Mouse (Mus musculus) midbrain, embryonic 14.5 days (tissue): Measurements from ENCODE around the gene Crk. TPM values are rescaled to one million over a fixed set of nuclear protein-coding genes. Genes with fewer than 3 reads are reported as not detected.

Experiments used
- ATAC-seq: fragments of 200-750 bp; cut with Nextera tagmentation; 2 replicates; pipeline ENCODE4 v1.8.0; 2017; ENCODE audit warnings: moderate number of reproducible peaks, moderate library complexity; ENCODE audit not compliant: low FRiP score, low TSS enrichment
- DNase-seq: peaks from one replicate; pipeline ENCODE4 v3.0.0-alpha.2; 2015
- H3K27ac ChIP-seq: fragments of 300-500 bp; sonication (generic); replicated peaks from 2 replicates; pipeline ENCODE4 v1.5.1; 2014; ENCODE audit warnings: mild to moderate bottlenecking, low read depth, low read length, moderate library complexity
- H3K27me3 ChIP-seq: fragments of 300-500 bp; sonication (generic); 2 replicates; pipeline ENCODE4 v1.6.1; 2014; ENCODE audit warnings: low read length, control low read depth, mixed read lengths; ENCODE audit not compliant: control insufficient read depth, insufficient read depth
- H3K36me3 ChIP-seq: fragments of 300-500 bp; sonication (generic); 2 replicates; pipeline ENCODE4 v1.6.1; 2014; ENCODE audit warnings: low read length, control low read depth; ENCODE audit not compliant: control insufficient read depth, insufficient read depth
- H3K4me1 ChIP-seq: fragments of 300-500 bp; sonication (generic); 2 replicates; pipeline ENCODE4 v1.6.1; 2014; ENCODE audit warnings: mild to moderate bottlenecking, antibody characterized with exemption, low read length, control low read depth; ENCODE audit not compliant: control insufficient read depth, insufficient read depth
- H3K4me2 ChIP-seq: fragments of 300-500 bp; sonication (generic); 2 replicates; pipeline ENCODE4 v1.6.1; 2014; ENCODE audit warnings: mild to moderate bottlenecking, low read length, moderate library complexity
- H3K4me3 ChIP-seq: fragments of 300-500 bp; sonication (generic); replicated peaks from 2 replicates; pipeline ENCODE4 v1.5.1; 2014; ENCODE audit warnings: low read depth, low read length
- H3K9ac ChIP-seq: fragments of 300-500 bp; sonication (generic); replicated peaks from 2 replicates; pipeline ENCODE4 v1.6.1; 2014; ENCODE audit warnings: mild to moderate bottlenecking, low read length, moderate library complexity
- H3K9me3 ChIP-seq: fragments of 300-500 bp; sonication (generic); 2 replicates; pipeline ENCODE4 v1.6.1; 2016; ENCODE audit warnings: low read length, control low read depth, mixed read lengths; ENCODE audit not compliant: control insufficient read depth
- WGBS: fragments of 180-500 bp; shearing (Covaris S2); extraction: QIAGEN DNeasy Blood & Tissue Kit; methylation state at CpG from one replicate; pipeline ENCODE4 v1.1.7; 2014; 5-methylcytosine and 5-hydroxymethylcytosine counted together
- polyA plus RNA-seq: library from polyadenylated mRNA; unstranded; fragments of >200 nt; fragmentation: Nextera tagmentation; extraction: Ambion mirVana; gene quantifications from 2 replicates; pipeline ENCODE4 v1.2.1, GENCODE M21; 2014

Crk gene
- polyA plus RNA-seq, 1 experiment from 2014 or later, result 114 TPM

- DNase-seq (no peak), ATAC-seq (no peak)
- no peak overlapping the region for H3K9ac ChIP-seq
- peaks cover 40% of the 10 kb centered on the region for H3K4me1 ChIP-seq
- 82% methylated on average over 2 of the region's 2 CpGs for WGBS
- H3K36me3 ChIP-seq, result peaks cover 2% of the 10 kb centered on the region; the same call in 1 of the 2 replicates
- H3K4me2 ChIP-seq, result no peak overlapping the region
- no peak overlapping the region for H3K27ac ChIP-seq
- H3K9me3 ChIP-seq, result no peaks in the 10 kb centered on the region
- H3K4me3 ChIP-seq, result no peak overlapping the region
- no peaks in the 10 kb centered on the region for H3K27me3 ChIP-seq
Measured at GRCm38 (mm10) chr11:75737806-75738476, 58.9 kb downstream of the Crk start.

- WGBS, result 94% methylated on average over 7 of the region's 7 CpGs
- H3K9me3 ChIP-seq, result no peaks in the 10 kb centered on the region
- no peak for ATAC-seq
- H3K4me1 ChIP-seq, result peaks cover 40% of the 10 kb centered on the region
- no peaks in the 10 kb centered on the region for H3K27me3 ChIP-seq
- no peak overlapping the region for H3K4me2 ChIP-seq
- no peak overlapping the region for H3K9ac ChIP-seq
- H3K4me3 ChIP-seq, result no peak overlapping the region
- H3K36me3 ChIP-seq, result peaks cover 3% of the 10 kb centered on the region; the same call in 1 of the 2 replicates
- DNase-seq, result no peak
- no peak overlapping the region for H3K27ac ChIP-seq
Measured at GRCm38 (mm10) chr11:75738477-75738821, 59.4 kb downstream of the Crk start.

- no peaks in the 10 kb centered on the region for H3K9me3 ChIP-seq
Measured at GRCm38 (mm10) chr11:75740204-75740603, 61.1 kb downstream of the Crk start.

GRCm38 (mm10) chr11:75741615-75742014 is 62.6 kb downstream of the Crk start:
- WGBS, result 87% methylated on average over 3 of the region's 3 CpGs
- no peaks in the 10 kb centered on the region for H3K27me3 ChIP-seq
- peaks cover 21% of the 10 kb centered on the region for H3K4me1 ChIP-seq
- no peaks in the 10 kb centered on the region for H3K9me3 ChIP-seq
- DNase-seq, result no peak
- H3K4me2 ChIP-seq, result no peak overlapping the region
- H3K9ac ChIP-seq, result no peak overlapping the region
- ATAC-seq, result no peak
- H3K36me3 ChIP-seq, result peaks cover 7% of the 10 kb centered on the region; the same call in 1 of the 2 replicates
- no peak overlapping the region for H3K4me3 ChIP-seq
- H3K27ac ChIP-seq, result no peak overlapping the region

More at GRCm38 (mm10) chr11:75740204-75740603, 61.1 kb downstream of the Crk start:
- H3K27ac ChIP-seq, result no peak overlapping the region
- 83% methylated on average over 3 of the region's 3 CpGs for WGBS
- peaks cover 7% of the 10 kb centered on the region; the same call in 1 of the 2 replicates for H3K36me3 ChIP-seq
- H3K27me3 ChIP-seq, result no peaks in the 10 kb centered on the region
- H3K4me3 ChIP-seq, result no peak overlapping the region
- peaks cover 34% of the 10 kb centered on the region for H3K4me1 ChIP-seq
- no peak for DNase-seq
- H3K9ac ChIP-seq, result no peak overlapping the region
- ATAC-seq, result no peak
- no peak overlapping the region for H3K4me2 ChIP-seq

GRCm38 (mm10) chr11:75744761-75745160 is 65.7 kb downstream of the Crk start:
- H3K36me3 ChIP-seq, result 0 out of 2 replicates have a peak, but pooled peaks cover 7% of the 10 kb centered on the region
- peaks cover 16% of the 10 kb centered on the region; the same call in 1 of the 2 replicates for H3K4me1 ChIP-seq
- no peak overlapping the region for H3K9ac ChIP-seq
- DNase-seq, result no peak
- H3K27me3 ChIP-seq, result no peaks in the 10 kb centered on the region
- no peak overlapping the region for H3K27ac ChIP-seq
- 94% methylated on average over 3 of the region's 3 CpGs for WGBS
- H3K4me2 ChIP-seq, result no peak overlapping the region
- no peak overlapping the region for H3K4me3 ChIP-seq
- no peaks in the 10 kb centered on the region for H3K9me3 ChIP-seq
- no peak for ATAC-seq

- WGBS, result 61% methylated on average over 1 of the region's 1 CpGs
- DNase-seq (no peak), ATAC-seq (no peak)
- H3K4me2 ChIP-seq, result no peak overlapping the region
- H3K27me3 ChIP-seq, result no peaks in the 10 kb centered on the region
- no peak overlapping the region for H3K4me3 ChIP-seq
- H3K9me3 ChIP-seq, result no peaks in the 10 kb centered on the region
- H3K4me1 ChIP-seq, result peaks cover 13% of the 10 kb centered on the region; the same call in 1 of the 2 replicates
- no peak overlapping the region for H3K27ac ChIP-seq
- H3K36me3 ChIP-seq, result peaks cover 17% of the 10 kb centered on the region
- H3K9ac ChIP-seq, result no peak overlapping the region
Measured at GRCm38 (mm10) chr11:75750537-75750936, 71.5 kb downstream of the Crk start.

GRCm38 (mm10) chr11:75751082-75751481 is 72.0 kb downstream of the Crk start:
- H3K27ac ChIP-seq, result no peak overlapping the region
- H3K4me3 ChIP-seq, result no peak overlapping the region
- WGBS, result 80% methylated on average over 4 of the region's 4 CpGs
- ATAC-seq (no peak), DNase-seq (no peak)
- H3K36me3 ChIP-seq, result peaks cover 21% of the 10 kb centered on the region
- H3K9me3 ChIP-seq, result no peaks in the 10 kb centered on the region
- peaks cover 13% of the 10 kb centered on the region; the same call in 1 of the 2 replicates for H3K4me1 ChIP-seq
- H3K27me3 ChIP-seq, result no peaks in the 10 kb centered on the region
- H3K4me2 ChIP-seq, result no peak overlapping the region
- H3K9ac ChIP-seq, result no peak overlapping the region

Other genes starting within 250 kb of the Crk start
- not detected in 2 replicates for gene Serpinf2, start 239.7 kb upstream of the Crk start, polyA plus RNA-seq
- 5.7 and 7.4 TPM in 2 replicates for gene Wdr81, start 224.5 kb upstream of the Crk start, polyA plus RNA-seq
- 1.1 and 2.5 TPM in 2 replicates for gene Tlcd2, start 217.5 kb upstream of the Crk start, polyA plus RNA-seq
- 59.9 and 89.5 TPM in 2 replicates for gene Prpf8, start 192.4 kb upstream of the Crk start, polyA plus RNA-seq
- gene Rilp, start 169.2 kb upstream of the Crk start, polyA plus RNA-seq, result 1.0 and 1.6 TPM in 2 replicates
- 2.0 and 3.6 TPM in 2 replicates for gene Scarf1, start 165.7 kb upstream of the Crk start, polyA plus RNA-seq
- 15.7 and 18.3 TPM in 2 replicates for gene Slc43a2, start 147.6 kb upstream of the Crk start, polyA plus RNA-seq
- 115 and 120 TPM in 2 replicates for gene Pitpna, start 91.2 kb upstream of the Crk start, polyA plus RNA-seq
- 49.2 and 53.0 TPM in 2 replicates for gene Inpp5k, start 48.3 kb upstream of the Crk start, polyA plus RNA-seq
- 4.2 and 5.2 TPM in 2 replicates for gene Myo1c, start 28.8 kb upstream of the Crk start, polyA plus RNA-seq
- 1,339 and 1,573 TPM in 2 replicates for gene Ywhae, start 53.6 kb downstream of the Crk start, polyA plus RNA-seq
- 3.5 and 5.3 TPM in 2 replicates for gene Doc2b, start 116.8 kb downstream of the Crk start, polyA plus RNA-seq